Mouse (Mus musculus) lung, embryonic 15.5 days (tissue): ENCODE data around the gene Olfr807. TPM values are rescaled to one million over a fixed set of nuclear protein-coding genes. Genes with fewer than 3 reads are reported as not detected.

Source experiments
- ATAC-seq: fragments of 200-750 bp; cut with Nextera tagmentation; 2 replicates; pipeline ENCODE4 v1.8.0; 2017; ENCODE audit warnings: moderate number of reproducible peaks, borderline replicate concordance; ENCODE audit not compliant: low FRiP score, low TSS enrichment; ENCODE audit errors: extremely low read depth
- H3K27ac ChIP-seq: fragments of 300-500 bp; sonication (generic); 2 replicates; pipeline ENCODE4 v1.5.1; 2015; ENCODE audit warnings: moderate library complexity, mild to moderate bottlenecking, inconsistent platforms
- H3K27me3 ChIP-seq: fragments of 300-500 bp; sonication (generic); 2 replicates; pipeline ENCODE4 v1.6.1; 2015; ENCODE audit warnings: inconsistent platforms
- H3K36me3 ChIP-seq: fragments of 300-500 bp; sonication (generic); 2 replicates; pipeline ENCODE4 v1.6.1; 2015; ENCODE audit warnings: inconsistent platforms
- H3K4me1 ChIP-seq: fragments of 300-500 bp; sonication (generic); 2 replicates; pipeline ENCODE4 v1.6.1; 2015; ENCODE audit warnings: inconsistent platforms
- H3K4me2 ChIP-seq: fragments of 300-500 bp; sonication (generic); 2 replicates; pipeline ENCODE4 v1.6.1; 2015; ENCODE audit warnings: inconsistent platforms, mild to moderate bottlenecking, moderate library complexity
- H3K4me3 ChIP-seq: fragments of 300-500 bp; sonication (generic); 2 replicates; pipeline ENCODE4 v1.5.1; 2015; ENCODE audit warnings: mild to moderate bottlenecking, inconsistent platforms
- H3K9ac ChIP-seq: fragments of 300-500 bp; sonication (generic); 2 replicates; pipeline ENCODE4 v1.6.1; 2015; ENCODE audit warnings: inconsistent platforms
- H3K9me3 ChIP-seq: fragments of 300-500 bp; sonication (generic); 2 replicates; pipeline ENCODE4 v1.6.1; 2016; ENCODE audit warnings: inconsistent platforms
- WGBS: fragments of 180-500 bp; shearing (Covaris S2); methylation state at CpG from one replicate; pipeline ENCODE4 v1.1.7; 2015; 5-methylcytosine and 5-hydroxymethylcytosine counted together
- microRNA-seq: library from miRNA; unstranded; fragments of <30 nt; microRNA quantifications from one replicate; pipeline ENCODE4, GENCODE M21; 2016
- polyA plus RNA-seq: library from polyadenylated mRNA; unstranded; fragments of >200 nt; fragmentation: Nextera tagmentation; extraction: Ambion mirVana; gene quantifications from 2 replicates; pipeline ENCODE4 v1.2.1, GENCODE M21; 2015

Olfr807 gene
- not detected in 2 replicates for polyA plus RNA-seq

GRCm38 (mm10) chr10:129757693-129758092, at the start of gene Olfr807:
Gene Olfr807 (minus strand): TSS chr10:129757793.
- H3K4me2 ChIP-seq = no peak within 1 kb of the TSS
- H3K4me3 ChIP-seq = no peak within 1 kb of the TSS
- H3K9ac ChIP-seq = no peak within 1 kb of the TSS
- 84% methylated on average over 1 of the region's 1 CpGs for WGBS
- H3K4me1 ChIP-seq = no peaks in the 10 kb centered on the region
- no peaks in the 10 kb centered on the region for H3K27me3 ChIP-seq
- H3K9me3 ChIP-seq = no peaks in the 10 kb centered on the region
- no peak within 1 kb of the TSS for H3K27ac ChIP-seq
- H3K36me3 ChIP-seq = no peaks in the 10 kb centered on the region
- no peak for ATAC-seq

- Histone ChIP-seq H3K4me2 (no peak within 1 kb of the TSS), H3K27me3 (no peaks in the 10 kb centered on the region), H3K9ac (no peak within 1 kb of the TSS), H3K36me3 (no peaks in the 10 kb centered on the region), H3K4me3 (no peak within 1 kb of the TSS), H3K9me3 (no peaks in the 10 kb centered on the region), H3K4me1 (no peaks in the 10 kb centered on the region), H3K27ac (no peak within 1 kb of the TSS)
- 77% methylated on average over 4 of the region's 4 CpGs for WGBS
- no peak for ATAC-seq
Measured at GRCm38 (mm10) chr10:129804296-129804695, 46.7 kb upstream of the Olfr807 start, which contains the start of gene Olfr811. Gene Olfr811 (minus strand): TSS chr10:129804396.

GRCm38 (mm10) chr10:129794817-129795216, 37.2 kb upstream of the Olfr807 start, which contains the start of gene Olfr810:
Gene Olfr810 (minus strand): TSS chr10:129794917.
- H3K9me3 ChIP-seq = no peaks in the 10 kb centered on the region
- no peak within 1 kb of the TSS for H3K27ac ChIP-seq
- no peaks in the 10 kb centered on the region for H3K4me1 ChIP-seq
- H3K36me3 ChIP-seq = no peaks in the 10 kb centered on the region
- ATAC-seq = no peak
- H3K27me3 ChIP-seq = no peaks in the 10 kb centered on the region
- no peak within 1 kb of the TSS for H3K9ac ChIP-seq
- no peak within 1 kb of the TSS for H3K4me2 ChIP-seq
- H3K4me3 ChIP-seq = no peak within 1 kb of the TSS

- H3K4me3 ChIP-seq = no peak overlapping the region
- H3K27ac ChIP-seq = no peak overlapping the region
- no peaks in the 10 kb centered on the region for H3K4me1 ChIP-seq
- no peaks in the 10 kb centered on the region for H3K27me3 ChIP-seq
- no peaks in the 10 kb centered on the region for H3K9me3 ChIP-seq
- H3K9ac ChIP-seq = no peak overlapping the region
- ATAC-seq = no peak
- no peaks in the 10 kb centered on the region for H3K36me3 ChIP-seq
- no peak overlapping the region for H3K4me2 ChIP-seq
Measured at GRCm38 (mm10) chr10:129778123-129778522, 20.5 kb upstream of the Olfr807 start.

- H3K9me3 ChIP-seq = no peaks in the 10 kb centered on the region
- no peak within 1 kb of the TSS for H3K9ac ChIP-seq
- H3K27ac ChIP-seq = no peak within 1 kb of the TSS
- no peaks in the 10 kb centered on the region for H3K4me1 ChIP-seq
- H3K4me3 ChIP-seq = no peak within 1 kb of the TSS
- H3K36me3 ChIP-seq = no peaks in the 10 kb centered on the region
- no peaks in the 10 kb centered on the region for H3K27me3 ChIP-seq
- ATAC-seq = no peak
- no peak within 1 kb of the TSS for H3K4me2 ChIP-seq
Measured at GRCm38 (mm10) chr10:129774338-129774737, 16.7 kb upstream of the Olfr807 start, which contains the start of gene Olfr809. Gene Olfr809 (plus strand): TSS chr10:129774638.

GRCm38 (mm10) chr10:129765182-129765581, 7.6 kb upstream of the Olfr807 start, which contains the start of gene Olfr808:
Gene Olfr808 (plus strand): TSS chr10:129765482.
- H3K27ac ChIP-seq = no peak within 1 kb of the TSS
- no peak within 1 kb of the TSS for H3K4me3 ChIP-seq
- H3K4me2 ChIP-seq = no peak within 1 kb of the TSS
- 79% methylated on average over 1 of the region's 1 CpGs for WGBS
- H3K9ac ChIP-seq = no peak within 1 kb of the TSS
- no peaks in the 10 kb centered on the region for H3K36me3 ChIP-seq
- ATAC-seq = no peak
- no peaks in the 10 kb centered on the region for H3K27me3 ChIP-seq
- no peaks in the 10 kb centered on the region for H3K4me1 ChIP-seq
- H3K9me3 ChIP-seq = no peaks in the 10 kb centered on the region

GRCm38 (mm10) chr10:129741821-129742220, 15.8 kb downstream of the Olfr807 start, which contains the start of gene Olfr806:
Gene Olfr806 (minus strand): TSS chr10:129741921.
- Histone ChIP-seq H3K27me3 (no peaks in the 10 kb centered on the region), H3K36me3 (no peaks in the 10 kb centered on the region), H3K4me2 (no peak within 1 kb of the TSS), H3K9me3 (no peaks in the 10 kb centered on the region), H3K9ac (no peak within 1 kb of the TSS), H3K27ac (no peak within 1 kb of the TSS), H3K4me1 (no peaks in the 10 kb centered on the region), H3K4me3 (no peak within 1 kb of the TSS)
- no peak for ATAC-seq

- H3K4me3 ChIP-seq = no peak within 1 kb of the TSS
- H3K27me3 ChIP-seq = no peaks in the 10 kb centered on the region
- H3K4me1 ChIP-seq = no peaks in the 10 kb centered on the region
- no peak within 1 kb of the TSS for H3K9ac ChIP-seq
- 91% methylated on average over 2 of the region's 2 CpGs for WGBS
- no peaks in the 10 kb centered on the region for H3K36me3 ChIP-seq
- no peak for ATAC-seq
- no peak within 1 kb of the TSS for H3K4me2 ChIP-seq
- no peaks in the 10 kb centered on the region for H3K9me3 ChIP-seq
- no peak within 1 kb of the TSS for H3K27ac ChIP-seq
Measured at GRCm38 (mm10) chr10:129729275-129729674, 28.3 kb downstream of the Olfr807 start, which contains the start of gene Olfr805. Gene Olfr805 (minus strand): TSS chr10:129729375.

Small RNAs within 50 kb of the gene (microRNA-seq; reads per million reads assigned to microRNA genes)
- not detected for gene Gm24485

Other genes with a start within 250 kb of the Olfr807 start
- not detected in 2 replicates for gene Olfr791, start 236.0 kb downstream of the Olfr807 start, polyA plus RNA-seq
- not detected in 2 replicates for gene Olfr792, start 218.6 kb downstream of the Olfr807 start, polyA plus RNA-seq
- not detected in 2 replicates for gene Olfr794, start 190.1 kb downstream of the Olfr807 start, polyA plus RNA-seq
- not detected in 2 replicates for gene Olfr796, start 145.2 kb downstream of the Olfr807 start, polyA plus RNA-seq
- not detected in 2 replicates for gene Olfr798, start 129.9 kb downstream of the Olfr807 start, polyA plus RNA-seq
- gene Olfr799, start 120.3 kb downstream of the Olfr807 start, polyA plus RNA-seq = not detected in 2 replicates
- not detected in 2 replicates for gene Olfr800, start 100.1 kb downstream of the Olfr807 start, polyA plus RNA-seq
- gene Olfr801, start 83.9 kb downstream of the Olfr807 start, polyA plus RNA-seq = not detected in 2 replicates
- not detected in 2 replicates for gene Olfr802, start 69.6 kb downstream of the Olfr807 start, polyA plus RNA-seq
- gene Olfr803, start 63.5 kb downstream of the Olfr807 start, polyA plus RNA-seq = not detected in 2 replicates
- not detected in 2 replicates for gene Olfr804, start 54.6 kb downstream of the Olfr807 start, polyA plus RNA-seq
- gene Olfr805, start 28.4 kb downstream of the Olfr807 start, polyA plus RNA-seq = not detected in 2 replicates
- not detected in 2 replicates for gene Olfr806, start 15.9 kb downstream of the Olfr807 start, polyA plus RNA-seq
- gene Olfr808, start 7.7 kb upstream of the Olfr807 start, polyA plus RNA-seq = not detected in 2 replicates
- gene Olfr809, start 16.8 kb upstream of the Olfr807 start, polyA plus RNA-seq = not detected in 2 replicates
- gene Olfr810, start 37.1 kb upstream of the Olfr807 start, polyA plus RNA-seq = not detected in 2 replicates
- gene Olfr811, start 46.6 kb upstream of the Olfr807 start, polyA plus RNA-seq = not detected in 2 replicates
- not detected in 2 replicates for gene Olfr812, start 88.3 kb upstream of the Olfr807 start, polyA plus RNA-seq
- gene Olfr813, start 97.6 kb upstream of the Olfr807 start, polyA plus RNA-seq = not detected in 2 replicates
- gene Olfr814, start 122.1 kb upstream of the Olfr807 start, polyA plus RNA-seq = not detected in 2 replicates
- gene Olfr815, start 148.1 kb upstream of the Olfr807 start, polyA plus RNA-seq = not detected in 2 replicates
- gene Olfr816, start 157.8 kb upstream of the Olfr807 start, polyA plus RNA-seq = not detected in 2 replicates
- gene Olfr818, start 191.3 kb upstream of the Olfr807 start, polyA plus RNA-seq = not detected in 2 replicates
- gene Olfr819, start 209.5 kb upstream of the Olfr807 start, polyA plus RNA-seq = not detected in 2 replicates
- not detected in 2 replicates for gene Olfr247, start 218.3 kb upstream of the Olfr807 start, polyA plus RNA-seq
- gene Gm10310, start 227.3 kb upstream of the Olfr807 start, polyA plus RNA-seq = not detected in 2 replicates